Mouse (Mus musculus) liver, adult 2 months (tissue): Measurements from ENCODE around the gene Gm10447. TPM values are rescaled to one million over a fixed set of nuclear protein-coding genes. Genes with fewer than 3 reads are reported as not detected.

Experiments
- DNase-seq: peaks from one replicate; pipeline ENCODE4 v3.0.0-alpha.2; 2011; ENCODE audit warnings: low read depth, low spot score; ENCODE audit errors: extremely low read depth
- H3K27ac ChIP-seq: fragments of 200-500 bp; replicated peaks from 2 replicates; pipeline ENCODE4 v1.5.1; 2012; ENCODE audit warnings: low read depth, mild to moderate bottlenecking, control low read depth, inconsistent platforms, low read length; ENCODE audit not compliant: insufficient read depth
- H3K27me3 ChIP-seq: fragments of 200-500 bp; 2 replicates; pipeline ENCODE4 v1.6.1; 2012; ENCODE audit warnings: mild to moderate bottlenecking, moderate library complexity, low read length, inconsistent platforms; ENCODE audit not compliant: control insufficient read depth, insufficient read depth
- H3K36me3 ChIP-seq: fragments of 200-500 bp; 2 replicates; pipeline ENCODE4 v1.6.1; 2012; ENCODE audit warnings: low read length, inconsistent platforms; ENCODE audit not compliant: control insufficient read depth, insufficient read depth
- H3K4me1 ChIP-seq: fragments of 200-500 bp; 2 replicates; pipeline ENCODE4 v1.6.1; 2011; ENCODE audit warnings: low read length; ENCODE audit not compliant: control insufficient read depth, insufficient read depth
- H3K4me3 ChIP-seq: fragments of 200-500 bp; 2 replicates; pipeline ENCODE4 v1.5.1; 2011; ENCODE audit warnings: low read depth, mild to moderate bottlenecking, control low read depth, low read length, moderate library complexity; ENCODE audit not compliant: insufficient read depth
- H3K79me2 ChIP-seq: fragments of 200-500 bp; 2 replicates; pipeline ENCODE4 v1.6.1; 2012; ENCODE audit warnings: inconsistent platforms, mild to moderate bottlenecking, low read length, moderate library complexity; ENCODE audit not compliant: control insufficient read depth, insufficient read depth
- H3K9ac ChIP-seq: fragments of 200-500 bp; 2 replicates; pipeline ENCODE4 v1.6.1; 2012; ENCODE audit warnings: low read depth, mild to moderate bottlenecking, control low read depth, inconsistent platforms, low read length
- CTCF ChIP-seq: fragments of 200-500 bp; IDR thresholded peaks from 2 replicates; pipeline ENCODE4 v1.5.1; 2011; ENCODE audit warnings: low read depth, low read length, control low read depth
- POLR2A ChIP-seq: fragments of 200-500 bp; IDR thresholded peaks from 2 replicates; pipeline ENCODE4 v1.6.1; 2011; ENCODE audit warnings: low read length, control low read depth; ENCODE audit not compliant: insufficient read depth; ENCODE audit errors: extremely low read depth
- WGBS: fragments of 180-500 bp; shearing (Covaris S2); methylation state at CpG from one replicate; pipeline ENCODE4 v1.1.7; 2018; 5-methylcytosine and 5-hydroxymethylcytosine counted together
- polyA plus RNA-seq: library from polyadenylated mRNA; depleted of rRNA; stranded (reverse); fragments of >200 nt; gene quantifications from 2 replicates; pipeline ENCODE4 v1.2.3, GENCODE M21; 2012
- total RNA-seq: library from RNA; depleted of rRNA; stranded (reverse); fragments of >200 nt; gene quantifications from 2 replicates; pipeline ENCODE4 v1.2.3, GENCODE M21; 2014

Gene Gm10447
- total and polyA plus RNA-seq, 2 experiments = 0.46 to 2.5 TPM

DNA sequence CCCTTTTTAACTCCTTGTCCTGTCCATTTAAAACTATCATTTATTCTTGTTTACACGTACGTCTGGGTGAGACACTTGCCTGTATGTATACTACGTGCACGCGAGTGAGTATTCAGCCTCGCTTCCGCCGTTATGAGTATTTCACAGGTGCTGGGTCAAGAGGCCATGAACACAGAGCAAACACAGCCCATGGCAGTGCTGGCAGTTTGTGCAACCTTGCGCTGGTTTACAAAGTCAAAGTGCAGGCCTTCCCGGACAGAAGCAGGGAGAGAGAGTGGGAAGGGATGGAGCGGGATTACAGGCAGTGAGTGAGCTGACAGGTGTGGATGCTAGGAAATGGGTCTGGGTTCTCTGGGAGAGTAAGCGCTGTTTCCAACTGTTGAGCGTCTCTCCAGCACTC, 10.7 kb downstream of the Gm10447 start:
- no peak overlapping the region for H3K9ac ChIP-seq
- H3K27me3 ChIP-seq = no peaks in the 10 kb centered on the region
- H3K36me3 ChIP-seq = no peaks in the 10 kb centered on the region
- H3K4me3 ChIP-seq = no peak overlapping the region
- H3K27ac ChIP-seq = peak overlapping the region; percentile 19; the same call in 1 of the 2 replicates
- TF ChIP-seq POLR2A (no peak), CTCF (no peak)
- H3K4me1 ChIP-seq = peaks cover 34% of the 10 kb centered on the region
- DNase-seq = peak; percentile 96
- 25% methylated on average over 13 of the region's 13 CpGs for WGBS
- H3K79me2 ChIP-seq = no peaks in the 10 kb centered on the region

DNA sequence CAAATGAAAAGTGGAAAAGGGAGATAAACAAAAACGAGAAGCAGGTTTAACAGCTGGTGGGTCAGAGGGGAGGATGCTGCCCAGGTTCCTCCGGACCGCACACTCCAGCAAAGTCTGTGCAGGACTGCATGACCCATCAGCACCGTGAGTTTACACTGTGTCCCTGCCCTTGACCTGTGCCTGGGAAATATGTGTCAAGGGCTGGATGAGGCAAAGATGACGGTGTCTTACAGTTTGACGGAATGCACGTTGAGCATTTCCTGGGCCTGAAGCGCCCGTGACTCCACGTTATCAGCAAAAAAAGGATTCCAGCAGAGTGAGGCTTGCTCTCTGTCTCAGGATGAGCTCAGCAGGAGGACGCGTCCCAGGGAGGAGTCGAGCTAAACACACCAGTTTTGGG, 11.3 kb downstream of the Gm10447 start:
- Histone ChIP-seq H3K4me3 (no peak overlapping the region), H3K36me3 (no peaks in the 10 kb centered on the region), H3K79me2 (no peaks in the 10 kb centered on the region), H3K27ac (0 out of 2 replicates have a peak overlapping the region, but pooled peaks have one; percentile 8), H3K4me1 (peaks cover 28% of the 10 kb centered on the region), H3K9ac (no peak overlapping the region), H3K27me3 (no peaks in the 10 kb centered on the region)
- DNase-seq = peak; percentile 68
- TF ChIP-seq CTCF = no peak
- WGBS = 16% methylated on average over 13 of the region's 13 CpGs

DNA sequence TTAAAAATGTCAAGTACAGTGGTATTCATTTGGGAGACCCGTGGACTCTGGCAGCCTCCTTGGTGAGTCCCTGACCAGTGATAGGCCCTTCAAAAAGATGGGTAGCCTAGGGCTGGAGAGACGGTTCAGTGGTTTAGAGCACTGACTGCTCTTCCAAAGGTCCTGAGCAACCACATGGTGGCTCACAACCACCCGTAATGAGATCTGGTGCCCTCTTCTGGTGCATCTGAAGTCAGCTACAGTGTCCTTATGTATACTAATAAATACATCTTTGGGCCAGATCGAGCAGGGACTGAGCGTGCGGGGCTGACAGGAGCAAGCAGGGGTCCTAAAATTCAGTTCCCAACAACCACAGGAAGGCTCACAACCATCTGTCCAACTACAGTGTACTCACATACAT, 13.0 kb downstream of the Gm10447 start:
- H3K27me3 ChIP-seq = no peaks in the 10 kb centered on the region
- peak; percentile 44 for DNase-seq
- H3K27ac ChIP-seq = no peak overlapping the region
- no peak overlapping the region for H3K4me3 ChIP-seq
- TF ChIP-seq CTCF (peak; percentile 62), POLR2A (no peak)
- H3K79me2 ChIP-seq = no peaks in the 10 kb centered on the region
- H3K9ac ChIP-seq = no peak overlapping the region
- 17% methylated on average over 6 of the region's 6 CpGs for WGBS
- H3K36me3 ChIP-seq = no peaks in the 10 kb centered on the region
- H3K4me1 ChIP-seq = peaks cover 14% of the 10 kb centered on the region

DNA sequence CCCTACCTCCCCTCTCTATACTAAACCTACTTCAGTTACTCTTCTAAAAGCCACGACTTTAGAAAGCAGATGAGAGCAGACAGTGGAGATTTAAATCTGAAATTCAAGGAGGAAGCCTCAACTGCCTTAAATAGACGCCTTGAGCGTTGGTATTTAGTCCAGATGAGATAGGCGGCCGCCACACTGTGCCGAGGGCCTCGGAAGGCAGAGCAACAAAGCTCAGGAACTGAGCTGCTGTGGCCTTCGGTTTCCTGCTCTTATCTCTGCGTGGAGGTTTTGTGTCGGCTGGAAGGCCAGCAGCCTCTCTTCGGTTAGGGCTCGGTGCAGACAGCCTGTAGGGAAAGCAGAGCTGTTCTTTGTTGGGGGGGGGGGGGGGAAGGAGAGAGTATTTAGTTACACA, 15.0 kb downstream of the Gm10447 start:
- no peaks in the 10 kb centered on the region for H3K27me3 ChIP-seq
- 52% methylated on average over 12 of the region's 12 CpGs for WGBS
- no peak overlapping the region for H3K9ac ChIP-seq
- no peak overlapping the region for H3K27ac ChIP-seq
- TF ChIP-seq CTCF (no peak), POLR2A (no peak)
- H3K4me1 ChIP-seq = peaks cover 10% of the 10 kb centered on the region
- H3K36me3 ChIP-seq = no peaks in the 10 kb centered on the region
- H3K79me2 ChIP-seq = no peaks in the 10 kb centered on the region
- no peak for DNase-seq
- no peak overlapping the region for H3K4me3 ChIP-seq

DNA sequence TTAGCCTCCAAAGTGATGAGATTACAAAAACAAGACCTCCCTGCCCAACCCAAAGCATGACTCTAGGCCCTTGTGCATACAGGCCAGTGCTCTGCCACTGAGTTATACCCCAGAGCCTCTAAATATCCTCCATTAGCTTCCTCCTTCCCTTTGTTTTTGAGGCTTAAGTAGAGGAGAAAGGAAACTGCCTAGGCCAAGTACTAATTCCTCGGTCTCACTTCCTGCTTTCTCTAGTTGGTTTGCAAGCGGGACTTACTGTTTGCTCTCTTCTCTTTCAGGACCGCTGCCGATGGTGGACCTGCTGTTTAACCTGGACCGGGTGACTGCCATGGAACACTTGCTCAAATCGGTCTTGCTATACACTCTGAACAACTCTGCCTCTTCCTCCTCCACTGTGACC, 20.6 kb downstream of the Gm10447 start:
- Histone ChIP-seq H3K36me3 (no peaks in the 10 kb centered on the region), H3K4me1 (peaks cover 3% of the 10 kb centered on the region; the same call in 1 of the 2 replicates), H3K27me3 (no peaks in the 10 kb centered on the region), H3K4me3 (no peak overlapping the region), H3K79me2 (no peaks in the 10 kb centered on the region), H3K27ac (no peak overlapping the region), H3K9ac (no peak overlapping the region)
- DNase-seq = no peak
- no peak for TF ChIP-seq POLR2A
- TF ChIP-seq CTCF = no peak
- 78% methylated on average over 6 of the region's 6 CpGs for WGBS

DNA sequence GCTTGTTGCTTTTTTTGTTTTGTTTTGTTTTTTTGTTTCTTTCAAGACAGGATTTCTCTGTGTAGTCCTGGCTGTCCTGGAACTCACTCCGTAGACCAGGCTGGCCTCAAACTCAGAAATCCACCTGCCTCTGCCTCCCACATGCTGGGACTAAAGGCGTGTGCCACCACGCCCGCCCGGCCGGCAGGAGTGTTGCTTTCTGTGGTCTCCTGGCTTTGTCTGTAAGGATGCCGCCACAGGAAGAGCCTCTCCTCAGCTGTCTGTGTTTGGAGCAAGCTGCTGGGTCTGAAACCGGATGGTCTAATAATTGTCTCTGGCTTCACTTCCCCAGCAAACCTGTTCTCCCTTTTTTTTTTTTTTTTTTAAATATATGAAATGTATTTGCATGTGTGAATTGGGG, 21.4 kb downstream of the Gm10447 start:
- Histone ChIP-seq H3K36me3 (no peaks in the 10 kb centered on the region), H3K27me3 (no peaks in the 10 kb centered on the region), H3K4me1 (peaks cover 3% of the 10 kb centered on the region; the same call in 1 of the 2 replicates), H3K27ac (no peak overlapping the region), H3K4me3 (no peak overlapping the region), H3K79me2 (no peaks in the 10 kb centered on the region), H3K9ac (no peak overlapping the region)
- DNase-seq = no peak
- 92% methylated on average over 8 of the region's 8 CpGs for WGBS
- TF ChIP-seq POLR2A (no peak), CTCF (no peak)
